Mouse (Mus musculus) olfactory bulb, adult 2 months (tissue): ENCODE measurements around the gene Tgm4.

ENCODE experiments used
- CTCF ChIP-seq: fragments of 200-500 bp; IDR thresholded peaks from 2 replicates; pipeline ENCODE4 v1.5.1; 2012; ENCODE audit warnings: low read depth, mild to moderate bottlenecking, low read length, moderate library complexity; ENCODE audit not compliant: insufficient read depth
- POLR2A ChIP-seq: fragments of 200-500 bp; IDR thresholded peaks from 2 replicates; pipeline ENCODE4 v1.6.1; 2012; ENCODE audit warnings: mild to moderate bottlenecking, low read depth, low read length, moderate library complexity; ENCODE audit not compliant: insufficient read depth

DNA sequence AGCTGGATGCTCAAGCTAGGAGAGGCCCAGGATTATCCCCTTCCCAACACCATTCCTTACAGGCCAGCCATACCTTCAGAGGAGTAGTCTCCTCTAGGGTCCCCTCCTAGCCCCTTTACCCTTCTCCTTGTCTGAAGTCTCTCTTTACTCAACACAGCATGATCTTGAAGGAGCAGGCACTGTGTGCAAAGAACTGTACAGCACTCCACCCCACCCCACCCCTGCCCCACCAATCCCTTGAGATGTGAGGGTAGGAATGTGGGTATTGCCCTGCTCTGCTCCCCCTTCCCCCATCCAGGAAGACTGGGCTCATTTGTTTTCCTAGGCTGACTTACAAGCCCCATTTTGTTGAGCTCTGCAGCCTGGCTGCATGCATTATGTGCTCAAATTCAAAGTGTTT is 69.8 kb downstream of the Tgm4 start:
- TF ChIP-seq CTCF, result no peak
- TF ChIP-seq POLR2A, result no peak
